Mouse (Mus musculus) frontal cortex, adult (tissue): ENCODE measurements at regions not wholly inside any gene's neighbourhood (a gene's known extent, or its start where the extent isn't known, plus 50 kb on each side); places are given as distances from the start of the nearest gene placed in this dataset.
A peak's percentile ranks its signal among the peaks of the same experiment; 100 is the strongest.

Experiments
- ATAC-seq: cut with Nextera tagmentation; 2 replicates; pipeline ENCODE4 v1.9.2; 2017; ENCODE audit warnings: mild to moderate bottlenecking, moderate library complexity, mixed read lengths; ENCODE audit not compliant: low TSS enrichment

GRCm38 (mm10) chr8:8562268-8562667 is 98.8 kb downstream of the Efnb2 start:
- ATAC-seq: peak; percentile 87

GRCm38 (mm10) chr8:8558050-8558449 is 103.0 kb downstream of the Efnb2 start:
- ATAC-seq: no peak

DNA sequence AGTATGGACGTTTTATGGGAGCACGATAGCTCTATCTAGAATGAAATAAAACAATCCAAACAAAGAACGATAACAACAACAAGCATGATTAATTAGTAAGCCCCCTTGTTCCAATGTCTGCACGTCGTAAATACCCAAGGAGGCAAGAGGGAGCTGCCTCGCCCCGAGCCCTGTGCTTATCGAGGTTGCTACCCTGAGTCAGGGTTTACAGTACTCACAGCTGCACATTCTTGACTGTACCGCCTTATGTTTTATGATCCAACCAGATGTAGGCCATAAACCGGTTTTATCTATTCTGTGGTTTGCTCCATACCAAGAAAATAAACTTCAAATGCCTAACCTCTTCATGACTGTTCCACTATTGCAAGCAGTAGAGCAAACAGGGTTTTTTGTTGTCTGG is 104.9 kb downstream of the Efnb2 start:
- ATAC-seq: no peak

GRCm38 (mm10) chr8:8554691-8555090 is 106.4 kb downstream of the Efnb2 start:
- no peak for ATAC-seq

GRCm38 (mm10) chr8:8552779-8553178 is 108.3 kb downstream of the Efnb2 start:
- ATAC-seq: no peak

GRCm38 (mm10) chr8:8536626-8537025 is 124.4 kb downstream of the Efnb2 start:
- no peak for ATAC-seq

DNA sequence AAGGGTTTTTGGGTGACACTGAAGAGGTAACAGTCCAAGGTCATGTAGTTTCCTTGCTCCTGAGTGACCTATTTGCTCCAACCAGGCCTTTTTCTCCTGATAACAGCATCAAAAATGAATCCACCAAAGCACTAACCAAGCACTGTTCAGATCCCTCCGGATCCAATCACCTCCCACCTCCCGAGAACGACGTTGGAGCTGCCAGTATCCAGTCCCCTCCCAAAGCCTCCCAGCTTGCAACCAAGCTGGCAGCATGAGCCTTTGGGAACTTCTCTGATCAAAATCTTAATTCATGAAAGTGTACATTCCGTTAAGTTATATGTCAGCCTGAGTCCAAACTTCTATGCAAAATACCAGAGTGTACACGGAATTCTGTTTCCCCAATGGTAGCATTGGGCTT is 126.3 kb downstream of the Efnb2 start:
- no peak for ATAC-seq

GRCm38 (mm10) chr8:8532907-8533306 is 128.1 kb downstream of the Efnb2 start:
- ATAC-seq: no peak

GRCm38 (mm10) chr8:8530540-8530939 is 130.5 kb downstream of the Efnb2 start:
- peak; percentile 85 for ATAC-seq

- ATAC-seq: no peak
Observed at GRCm38 (mm10) chr8:8521532-8521931, 139.5 kb downstream of the Efnb2 start.

DNA sequence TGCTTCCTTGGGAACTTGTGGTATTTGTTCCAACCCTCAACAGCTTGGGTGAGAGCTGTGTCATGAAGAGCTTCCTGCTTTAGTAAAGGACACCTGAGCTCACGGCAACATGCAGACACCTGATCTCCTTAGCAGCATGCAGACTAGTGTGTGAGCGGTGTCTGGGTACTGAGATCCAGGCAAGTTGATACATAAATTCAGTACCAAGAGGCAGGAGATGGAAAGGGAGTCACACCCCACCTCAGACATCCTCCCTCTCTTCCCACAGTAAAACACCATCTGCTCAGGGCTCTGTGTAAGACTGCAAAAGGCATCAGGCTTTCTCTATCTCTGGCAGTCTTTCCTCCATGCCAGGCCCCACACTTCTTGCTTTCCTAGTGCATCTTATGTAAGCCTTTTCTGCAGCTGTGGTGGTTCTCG is 141.3 kb downstream of the Efnb2 start:
- ATAC-seq: peak; percentile 98

DNA sequence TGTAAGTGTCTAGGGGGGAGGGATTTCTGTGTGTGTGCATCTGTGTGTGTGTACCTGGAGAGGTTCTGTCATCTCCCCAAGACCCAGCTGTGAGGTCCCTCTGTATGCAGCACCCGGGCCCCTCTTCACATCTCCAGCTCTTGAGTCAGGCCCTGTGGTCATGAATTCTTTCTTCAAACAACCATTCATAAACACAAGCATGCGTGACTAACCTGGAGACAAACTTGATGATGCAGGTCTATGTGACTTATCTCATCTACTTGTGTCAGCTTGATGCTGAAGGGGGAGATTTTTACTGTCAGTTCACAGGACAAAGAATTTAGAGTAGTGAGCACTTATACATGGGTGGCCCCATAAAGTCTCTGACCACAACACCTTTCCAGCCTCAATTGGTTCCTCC is 143.4 kb downstream of the Efnb2 start:
- ATAC-seq: no peak

- ATAC-seq: no peak
Observed at GRCm38 (mm10) chr8:8516272-8516671, 144.8 kb downstream of the Efnb2 start.

- 0 out of 2 replicates have a peak, but pooled peaks have one; percentile 38 for ATAC-seq
Observed at GRCm38 (mm10) chr8:8499921-8500320, 161.1 kb downstream of the Efnb2 start.

DNA sequence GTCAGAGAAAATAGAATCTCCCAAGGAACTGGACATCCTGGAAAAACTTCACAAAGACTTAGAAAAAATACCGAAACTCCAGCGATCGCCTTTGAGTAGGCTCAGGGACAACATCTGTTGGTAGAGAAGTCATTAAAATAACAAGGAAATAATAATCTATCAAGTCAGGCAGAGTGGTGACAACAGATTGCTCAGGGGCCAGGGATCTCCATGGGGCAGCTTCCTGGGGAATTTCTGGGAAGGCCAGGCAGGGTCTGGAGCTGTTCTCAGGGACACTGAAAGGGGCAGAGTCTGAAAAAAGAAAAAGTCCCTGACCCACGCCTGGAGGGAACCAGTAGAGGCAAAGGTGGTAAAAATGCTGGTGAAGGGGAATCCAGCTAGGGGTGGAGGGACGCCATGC is 162.3 kb downstream of the Efnb2 start:
- no peak for ATAC-seq

DNA sequence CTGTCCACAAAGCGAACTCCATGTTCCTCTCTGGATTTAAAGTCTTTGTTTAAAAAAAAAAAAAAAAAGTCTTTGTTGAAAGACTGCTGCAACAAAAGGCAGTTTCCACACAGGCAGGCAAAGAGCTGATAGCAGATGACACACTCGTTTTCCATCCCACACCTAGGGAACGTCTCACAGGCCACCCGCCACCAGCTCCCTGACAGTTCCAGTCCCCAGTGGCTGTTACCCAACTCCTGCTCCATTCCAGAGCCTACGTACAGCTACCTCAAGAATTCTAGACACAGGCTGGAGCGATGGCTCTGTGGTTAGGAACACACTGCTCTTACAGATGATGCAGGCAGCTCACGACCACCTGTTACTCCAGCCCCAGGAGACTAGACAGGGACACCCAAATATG is 165.6 kb downstream of the Efnb2 start:
- ATAC-seq: peak; percentile 65

- no peak for ATAC-seq
Observed at GRCm38 (mm10) chr8:8494281-8494680, 166.8 kb downstream of the Efnb2 start.

DNA sequence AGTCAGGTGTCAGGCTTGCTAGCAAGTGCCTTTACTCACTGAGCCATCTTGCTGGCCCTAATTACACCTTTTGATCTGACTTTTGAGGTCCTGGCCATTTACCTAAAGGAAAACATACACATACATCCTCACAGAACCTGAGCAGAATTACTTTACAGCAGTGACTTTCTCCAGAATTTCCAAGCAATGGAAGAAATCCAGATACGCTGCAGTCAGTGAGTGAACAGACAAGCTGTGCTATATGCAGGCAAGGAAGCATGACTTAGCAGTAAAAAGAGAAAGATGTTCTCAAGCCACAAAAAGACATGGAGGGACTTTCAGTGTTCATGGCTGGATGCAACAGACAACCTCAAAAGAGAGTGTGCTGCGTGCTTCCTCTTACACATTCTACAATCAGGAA is 169.1 kb downstream of the Efnb2 start:
- ATAC-seq: peak; percentile 53

DNA sequence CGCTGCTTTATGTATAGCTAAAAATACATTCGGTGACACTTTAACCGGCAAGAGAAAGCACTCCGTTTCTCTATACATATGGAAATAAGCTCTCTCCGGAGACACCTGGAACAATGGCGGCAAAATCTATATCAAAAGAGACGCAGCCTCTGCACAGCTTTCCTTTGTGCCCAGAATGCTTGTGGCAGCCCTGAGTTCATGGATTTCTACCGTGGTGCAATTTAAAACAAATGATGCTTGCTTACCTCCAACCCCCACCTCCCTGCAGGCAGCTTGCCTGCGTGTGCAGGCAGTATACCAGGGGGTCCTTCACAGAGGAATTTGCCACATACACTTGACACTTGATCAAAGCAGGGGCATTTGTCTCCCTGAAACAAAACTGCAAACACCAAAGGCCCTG is 171.3 kb downstream of the Efnb2 start:
- ATAC-seq: no peak

DNA sequence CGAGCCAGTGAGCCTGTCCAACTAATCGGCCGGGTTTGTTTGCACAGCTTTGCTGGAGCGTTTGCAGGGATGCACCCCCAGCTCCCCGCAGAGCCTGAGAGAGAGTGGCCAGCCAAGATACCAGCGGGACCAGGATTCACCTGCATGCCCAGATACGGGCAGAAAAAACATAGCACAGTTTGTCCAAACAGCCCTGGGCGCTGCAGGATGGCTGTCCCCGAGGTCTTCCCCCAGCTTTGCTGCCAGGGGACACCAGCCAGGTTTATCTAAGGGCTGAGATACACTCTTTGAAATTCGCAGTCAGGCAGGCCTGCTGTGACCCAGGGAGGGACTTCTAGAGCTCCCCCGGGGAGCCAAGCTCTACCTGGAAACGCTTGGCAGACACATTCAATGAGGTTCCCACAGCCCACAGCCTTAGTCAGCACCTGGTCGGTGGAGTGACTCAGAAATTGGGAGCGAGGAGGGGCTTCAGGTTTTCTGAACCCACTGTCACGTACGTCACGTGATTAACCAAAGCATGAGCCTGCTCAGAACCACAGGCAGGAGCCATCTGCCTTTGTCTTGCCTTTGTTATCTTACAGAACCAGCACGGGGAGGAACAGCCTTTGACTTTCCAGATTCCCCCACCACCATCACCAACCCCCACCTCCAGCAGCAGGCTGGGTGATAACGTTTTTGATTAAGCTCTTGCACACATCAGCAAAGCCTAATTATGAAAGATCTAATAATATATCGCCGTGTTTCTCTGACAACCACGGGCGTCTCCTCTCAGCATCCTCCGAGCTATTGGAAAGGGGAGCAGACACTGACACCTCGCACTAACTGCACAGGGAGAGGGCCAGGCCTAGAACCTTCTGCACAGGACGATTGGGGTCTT is 172.1 kb downstream of the Efnb2 start:
- peak; percentile 34 for ATAC-seq

- no peak for ATAC-seq
Observed at GRCm38 (mm10) chr8:8488191-8488694, 172.8 kb downstream of the Efnb2 start.

GRCm38 (mm10) chr8:8487706-8488105 is 173.3 kb downstream of the Efnb2 start:
- no peak for ATAC-seq

- ATAC-seq: peak; percentile 78
Observed at GRCm38 (mm10) chr8:8486866-8487265, 174.2 kb downstream of the Efnb2 start.

DNA sequence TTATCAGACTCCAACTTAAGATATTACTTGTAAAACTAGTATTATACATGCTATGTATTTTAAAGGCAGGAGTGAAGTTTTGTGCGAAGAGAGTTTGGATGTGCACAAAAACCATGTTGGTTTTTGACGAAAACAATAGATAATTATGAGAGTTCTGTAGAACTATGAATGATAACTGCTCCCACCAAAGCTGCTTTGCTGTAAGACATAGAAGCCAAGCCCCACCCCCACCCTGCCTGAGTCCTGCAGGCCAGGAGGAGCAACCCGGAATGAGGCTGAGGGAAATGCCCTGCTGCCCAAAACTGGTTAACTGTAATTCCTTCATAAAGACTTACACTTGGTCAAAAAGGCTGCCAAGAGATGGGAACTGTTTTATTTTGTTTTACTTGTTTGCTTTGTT is 175.8 kb downstream of the Efnb2 start:
- ATAC-seq: no peak
